Comparison of ENCODE assay signal across 20 mouse cellular contexts in the genomic region with DNA sequence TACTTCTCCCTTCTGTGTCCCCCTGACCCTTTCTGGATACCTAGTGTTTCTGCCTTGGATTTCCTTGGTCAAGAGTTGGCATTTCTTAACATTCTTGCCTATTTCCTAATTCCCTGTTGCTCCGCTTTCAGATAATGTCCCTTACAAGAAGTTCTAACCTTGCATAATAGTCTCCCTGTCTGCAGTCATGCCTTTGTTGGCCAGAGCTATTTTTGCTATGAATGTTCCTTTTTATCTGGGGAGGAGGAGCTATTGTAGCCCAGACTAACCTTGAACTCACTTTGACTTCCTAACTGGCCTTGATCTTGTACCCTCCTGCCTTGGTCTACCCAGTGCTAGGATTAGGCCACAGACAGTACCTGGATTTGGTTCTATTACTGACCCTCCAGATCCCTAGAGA. TPM values are rescaled to one million over a fixed set of nuclear protein-coding genes. Genes with fewer than 3 reads are reported as not detected.
DNase-seq lines count a peak whose midpoint lies in the region; ATAC-seq and TF ChIP-seq lines count a peak whose summit lies in the region.
"Had no signal": no experiment of that assay in that cellular context is flagged by ENCODE, and none has a peak within 500 bp of the region (broad histone marks: within the 10 kb centered on the region; RNA-seq: fewer than 3 reads in every experiment).

No protein-coding gene starts in this region.

- no peaks in the 10 kb centered on the region for H3K27me3 ChIP-seq in liver, adult 2 months (ENCODE audit: control insufficient read depth, insufficient read depth, low read length)
- H3K27me3 ChIP-seq in liver, embryonic 11.5 days (replicated peaks; ENCODE audit: control insufficient read depth, insufficient read depth, low read length): 0 out of 2 replicates have a peak, but pooled peaks cover 5% of the 10 kb centered on the region
- H3K27me3 ChIP-seq: embryonic facial prominence, embryonic 13.5 days had no signal

- no peaks in the 10 kb centered on the region; the same call in 1 of the 2 replicates for H3K9me3 ChIP-seq in liver, embryonic 11.5 days (ENCODE audit: control insufficient read depth, low read length)
- H3K9me3 ChIP-seq: embryonic facial prominence, embryonic 13.5 days; forebrain, embryonic 12.5 days; hindbrain, embryonic 12.5 days had no signal

- H3K27ac ChIP-seq in liver, adult 2 months (replicated peaks; ENCODE audit: insufficient read depth, low read depth, low read length): no peak overlapping the region
- H3K27ac ChIP-seq in liver, embryonic 11.5 days (ENCODE audit: low read depth, low read length): no peak overlapping the region
- H3K27ac ChIP-seq: embryonic facial prominence, embryonic 13.5 days; forebrain, embryonic 12.5 days; hindbrain, embryonic 12.5 days; liver, embryonic 14.5 days had no signal

- intact Hi-C loops in heart, postnatal 10 days (cut with DNase I): no loop called here

- H3K4me3 ChIP-seq in liver, adult 2 months (ENCODE audit: insufficient read depth, low read depth, low read length): no peak overlapping the region
- H3K4me3 ChIP-seq in liver, embryonic 11.5 days (ENCODE audit: low read depth, low read length): no peak overlapping the region
- H3K4me3 ChIP-seq: embryonic facial prominence, embryonic 13.5 days; forebrain, embryonic 12.5 days; hindbrain, embryonic 12.5 days had no signal

- peak; percentile 42 for DNase-seq in adrenal gland, adult 2 months
- DNase-seq in adrenal gland, adult 18-20 months (ENCODE audit: low spot score in 2 of 2): no peak
- DNase-seq in liver, adult 2 months (ENCODE audit: extremely low read depth, low read depth, low spot score): peak; percentile 50
- DNase-seq in liver, embryonic 11.5 days (ENCODE audit: low spot score): no peak
- peak; percentile 23 for DNase-seq in fat pad, adult 2 months (ENCODE audit: extremely low read depth, low read depth, low spot score)
- peak; percentile 30 to 40 for DNase-seq in heart, postnatal 10 days
- DNase-seq in kidney, adult 9 months: no peak
- DNase-seq: adrenal gland, postnatal 36 days; cerebellum, adult 9-11 months; gastrocnemius, postnatal 10 days; layer of hippocampus, postnatal 36 days; left cerebral cortex, postnatal 4 days; midbrain, embryonic 14.5 days; thymus, adult 18-20 months had no signal

- no peak for TF ChIP-seq CTCF in liver, adult 2 months (IDR thresholded peaks at IDR 0.05; ENCODE audit: low read depth, low read length)

- WGBS in liver, adult 2 months: 60% methylated on average over 1 of the region's 1 CpGs
- WGBS in liver, embryonic 11.5 days: 88% methylated on average over 1 of the region's 1 CpGs

- H3K4me1 ChIP-seq in liver, adult 2 months (ENCODE audit: control insufficient read depth, insufficient read depth, low read length): 0 out of 2 replicates have a peak, but pooled peaks cover 4% of the 10 kb centered on the region
- H3K4me1 ChIP-seq in liver, embryonic 11.5 days (replicated peaks; ENCODE audit: control insufficient read depth, insufficient read depth, low read length): peaks cover 6% of the 10 kb centered on the region; the same call in 1 of the 2 replicates
- H3K4me1 ChIP-seq: hindbrain, embryonic 12.5 days had no signal

- H3K36me3 ChIP-seq in liver, adult 2 months (ENCODE audit: control insufficient read depth, insufficient read depth, low read length): no peaks in the 10 kb centered on the region
- H3K36me3 ChIP-seq in liver, embryonic 11.5 days (ENCODE audit: control insufficient read depth, insufficient read depth, low read length): no peaks in the 10 kb centered on the region
- H3K36me3 ChIP-seq: embryonic facial prominence, embryonic 13.5 days; forebrain, embryonic 12.5 days; hindbrain, embryonic 12.5 days had no signal

- H3K79me2 ChIP-seq in liver, adult 2 months (ENCODE audit: control insufficient read depth, insufficient read depth, low read length): no peaks in the 10 kb centered on the region

- H3K4me2 ChIP-seq in liver, embryonic 11.5 days: no peak overlapping the region
- H3K4me2 ChIP-seq: embryonic facial prominence, embryonic 13.5 days; forebrain, embryonic 12.5 days; hindbrain, embryonic 12.5 days had no signal

- ATAC-seq in liver, embryonic 11.5 days (replicated peaks; ENCODE audit: low FRiP score): no peak
- no peak for ATAC-seq in CD4-positive, CD25-positive, alpha-beta regulatory T cell, adult 4 months
- ATAC-seq: inflammation-experienced regulatory T-cells, adult 6 months had no signal

- H3K9ac ChIP-seq in liver, adult 2 months (ENCODE audit: low read depth, low read length): no peak overlapping the region
- H3K9ac ChIP-seq in liver, embryonic 11.5 days (ENCODE audit: low read depth, low read length): no peak overlapping the region
- H3K9ac ChIP-seq: embryonic facial prominence, embryonic 13.5 days; forebrain, embryonic 12.5 days; hindbrain, embryonic 12.5 days; liver, embryonic 14.5 days had no signal

- TF ChIP-seq POLR2A in liver, adult 2 months (IDR thresholded peaks at IDR 0.05; ENCODE audit: extremely low read depth, insufficient read depth, low read length): no peak

RNA-seq across cellular contexts. Expression of a gene that starts 5.6 kb away (rescaled TPM):
- total RNA-seq in adrenal gland, adult 2 months (2021): 100 to 1,000 TPM; 128 to 145 TPM
- 122 and 138 TPM in 2 replicates for polyA plus RNA-seq in adrenal gland, adult 2 months (2012; rRNA removed)
- total RNA-seq in adrenal gland, adult 18-20 months (2021): 100 to 1,000 TPM; 137 to 283 TPM
- total RNA-seq in liver, adult 2 months (2014; rRNA removed): 17.5 and 21.1 TPM in 2 replicates
- 38.6 and 46.0 TPM in 2 replicates for polyA plus RNA-seq in liver, adult 2 months (2012; rRNA removed)
- 245 and 255 TPM in 2 replicates for polyA plus RNA-seq in liver, embryonic 11.5 days (2014; fragmentation: Nextera tagmentation; extraction: Ambion mirVana)
- 100 to 1,000 TPM; 108 to 119 TPM for total RNA-seq in heart, postnatal 10 days (2021)
- 100 to 1,000 TPM in 1 of 2 experiments, 10 to 100 TPM in 1; 60.6 to 118 TPM for polyA plus RNA-seq in CD4-positive, CD25-positive, alpha-beta regulatory T cell, adult 4 months (2017; shearing (Covaris generic))

RNA-seq across cellular contexts. Expression of a gene that starts 26.3 kb away (rescaled TPM):
- total RNA-seq in adrenal gland, adult 2 months (2021): 10 to 100 TPM; 23.2 to 29.5 TPM
- polyA plus RNA-seq in adrenal gland, adult 2 months (2012; rRNA removed): 14.6 and 15.5 TPM in 2 replicates
- total RNA-seq in adrenal gland, adult 18-20 months (2021): 10 to 100 TPM in 1 of 2 experiments, 1 to 10 TPM in 1; 4.4 to 24.4 TPM
- total RNA-seq in liver, adult 2 months (2014; rRNA removed): not detected in 2 replicates
- not detected in 2 replicates for polyA plus RNA-seq in liver, adult 2 months (2012; rRNA removed)
- polyA plus RNA-seq in liver, embryonic 11.5 days (2014; fragmentation: Nextera tagmentation; extraction: Ambion mirVana): not detected in 2 replicates
- total RNA-seq in heart, postnatal 10 days (2021): not detected
- polyA plus RNA-seq in CD4-positive, CD25-positive, alpha-beta regulatory T cell, adult 4 months (2017; shearing (Covaris generic)): not detected
- total RNA-seq: gastrocnemius, postnatal 10 days; left cerebral cortex, postnatal 4 days had no signal
- polyA plus RNA-seq: forebrain, embryonic 12.5 days; inflammation-experienced regulatory T-cells, adult 6 months; midbrain, embryonic 14.5 days had no signal

RNA-seq across cellular contexts. Expression of a gene that starts 27.9 kb away (rescaled TPM):
- total RNA-seq in adrenal gland, adult 2 months (2021): not detected
- polyA plus RNA-seq in adrenal gland, adult 2 months (2012; rRNA removed): 0.08 TPM in 1 of 2 replicates, not detected in the other
- not detected for total RNA-seq in adrenal gland, adult 18-20 months (2021)
- not detected in 2 replicates for total RNA-seq in liver, adult 2 months (2014; rRNA removed)
- not detected in 2 replicates for polyA plus RNA-seq in liver, adult 2 months (2012; rRNA removed)
- polyA plus RNA-seq in liver, embryonic 11.5 days (2014; fragmentation: Nextera tagmentation; extraction: Ambion mirVana): 0.16 and 0.51 TPM in 2 replicates
- not detected for total RNA-seq in heart, postnatal 10 days (2021)
- under 1 TPM in 1 of 2 experiments, not detected in 1; 0.33 TPM for polyA plus RNA-seq in CD4-positive, CD25-positive, alpha-beta regulatory T cell, adult 4 months (2017; shearing (Covaris generic))
- total RNA-seq: adrenal gland, postnatal 36 days; gastrocnemius, postnatal 10 days had no signal
- polyA plus RNA-seq: liver, embryonic 14.5 days; midbrain, embryonic 14.5 days had no signal

RNA-seq across cellular contexts. Expression of a gene that starts 37.2 kb away (rescaled TPM):
- 10 to 100 TPM; 19.7 to 23.7 TPM for total RNA-seq in adrenal gland, adult 2 months (2021)
- polyA plus RNA-seq in adrenal gland, adult 2 months (2012; rRNA removed): 92.1 and 111 TPM in 2 replicates
- 10 to 100 TPM; 17.9 to 21.1 TPM for total RNA-seq in adrenal gland, adult 18-20 months (2021)
- total RNA-seq in liver, adult 2 months (2014; rRNA removed): 5.9 and 8.0 TPM in 2 replicates
- 13.2 and 13.7 TPM in 2 replicates for polyA plus RNA-seq in liver, adult 2 months (2012; rRNA removed)
- polyA plus RNA-seq in liver, embryonic 11.5 days (2014; fragmentation: Nextera tagmentation; extraction: Ambion mirVana): 12.1 and 12.8 TPM in 2 replicates
- 1 to 10 TPM; 7.9 to 9.3 TPM for total RNA-seq in heart, postnatal 10 days (2021)
- 10 to 100 TPM in 1 of 2 experiments, 1 to 10 TPM in 1; 5.4 to 13.8 TPM for polyA plus RNA-seq in CD4-positive, CD25-positive, alpha-beta regulatory T cell, adult 4 months (2017; shearing (Covaris generic))

RNA-seq across cellular contexts. Expression of a gene that starts 45.1 kb away (rescaled TPM):
- 1 to 10 TPM; 2.6 to 3.2 TPM for total RNA-seq in adrenal gland, adult 2 months (2021)
- 3.0 and 3.1 TPM in 2 replicates for polyA plus RNA-seq in adrenal gland, adult 2 months (2012; rRNA removed)
- total RNA-seq in adrenal gland, adult 18-20 months (2021): 1 to 10 TPM; 5.2 to 5.9 TPM
- total RNA-seq in liver, adult 2 months (2014; rRNA removed): 3.1 and 4.1 TPM in 2 replicates
- polyA plus RNA-seq in liver, adult 2 months (2012; rRNA removed): 2.1 and 3.3 TPM in 2 replicates
- 1.2 TPM in 2 replicates for polyA plus RNA-seq in liver, embryonic 11.5 days (2014; fragmentation: Nextera tagmentation; extraction: Ambion mirVana)
- under 1 TPM; 0.14 to 0.40 TPM for total RNA-seq in heart, postnatal 10 days (2021)
- 1 to 10 TPM in 1 of 2 experiments, not detected in 1; 1.2 TPM for polyA plus RNA-seq in CD4-positive, CD25-positive, alpha-beta regulatory T cell, adult 4 months (2017; shearing (Covaris generic))

Comparison
In these comparisons a context has a peak if more than half of its experiments do, and no peak if none do; other contexts are left out.
1. DNase-seq: peak in adrenal gland, adult 2 months (single experiment), liver, adult 2 months (single experiment), fat pad, adult 2 months (single experiment) and heart, postnatal 10 days (2 of 2); none in adrenal gland, adult 18-20 months (0 of 2), liver, embryonic 11.5 days (single experiment) and kidney, adult 9 months (single experiment).